Mouse (Mus musculus): ENCODE measurements around the gene Klhl35.

DNA sequence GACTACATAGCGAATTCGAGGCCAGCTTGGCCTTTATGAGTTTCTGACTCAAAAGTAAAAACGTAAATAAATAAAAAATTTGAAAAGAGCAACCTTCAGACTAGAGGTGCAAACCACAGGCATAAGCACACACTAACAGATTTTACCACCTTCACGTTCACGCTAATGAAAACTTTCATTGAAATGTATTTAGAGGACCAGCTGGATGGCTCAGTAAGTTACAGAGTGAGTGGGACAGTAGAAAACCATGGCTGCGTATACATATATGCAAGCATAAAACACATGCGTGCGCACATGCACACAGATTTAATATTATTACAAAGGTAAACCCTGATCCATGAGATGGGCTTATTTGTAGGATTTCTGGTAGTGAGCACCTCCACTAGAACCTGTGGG, 18.1 kb downstream of the Klhl35 start:
- no peak for TF ChIP-seq CTCF (conservative IDR thresholded peaks at IDR 0.05; ENCODE audit: low read length)
- TF ChIP-seq POU5F1 (IDR thresholded peaks at IDR 0.05; ENCODE audit: borderline replicate concordance, low read length): no peak

Data from E14TG2a.4 (cell line).